Mouse (Mus musculus): Measurements from ENCODE around the gene Ppp1r12c. TPM values are rescaled to one million over a fixed set of nuclear protein-coding genes. Genes with fewer than 3 reads are reported as not detected.

The Ppp1r12c gene
- polyA plus RNA-seq, 1 experiment from 2014 or later = 33.0 TPM

DNA sequence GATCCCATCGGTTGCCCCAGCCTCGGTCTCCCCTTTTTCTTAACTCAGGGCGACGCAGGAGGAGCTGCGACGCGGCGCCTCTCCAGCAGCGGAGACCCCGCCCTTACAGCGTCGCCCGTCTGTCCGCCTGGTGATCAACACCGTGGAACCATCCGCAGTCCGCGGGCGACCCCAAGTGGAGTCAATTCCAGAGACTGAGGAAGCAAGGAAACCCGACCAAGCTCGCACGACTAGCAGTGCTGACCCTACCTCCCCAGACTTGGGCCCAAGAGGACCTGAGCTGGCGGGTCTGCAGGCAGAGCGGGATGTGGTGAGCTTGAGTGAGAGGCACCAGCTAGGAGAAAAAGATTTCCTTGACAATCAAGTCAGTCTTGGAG lies 30.3 kb downstream of the Ppp1r12c start:
- peaks cover 16% of the 10 kb centered on the region for H3K27me3 ChIP-seq (ENCODE audit: control insufficient read depth, insufficient read depth, low read length)
- H3K4me2 ChIP-seq (ENCODE audit: low read depth, low read length) = peak overlapping the region; percentile 57
- no peaks in the 10 kb centered on the region for H3K4me1 ChIP-seq (ENCODE audit: control insufficient read depth, insufficient read depth, low read length)
- no peaks in the 10 kb centered on the region for H3K9me3 ChIP-seq (replicated peaks; ENCODE audit: control insufficient read depth, low read length)
- no peak overlapping the region; the same call in 1 of the 2 replicates for H3K9ac ChIP-seq (replicated peaks; ENCODE audit: low read length)
- ATAC-seq (replicated peaks; ENCODE audit: insufficient number of reproducible peaks, low FRiP score, low TSS enrichment, low read depth) (peak; percentile 72), DNase-seq (ENCODE audit: low spot score) (peak; percentile 85)
- H3K27ac ChIP-seq (replicated peaks; ENCODE audit: low read depth, low read length) = no peak overlapping the region
- H3K36me3 ChIP-seq (replicated peaks; ENCODE audit: control insufficient read depth, insufficient read depth, low read depth, low read length) = no peaks in the 10 kb centered on the region
- H3K4me3 ChIP-seq (ENCODE audit: low read depth, low read length) = peak overlapping the region; percentile 21
- 1% methylated on average over 24 of the region's 24 CpGs for WGBS

DNA sequence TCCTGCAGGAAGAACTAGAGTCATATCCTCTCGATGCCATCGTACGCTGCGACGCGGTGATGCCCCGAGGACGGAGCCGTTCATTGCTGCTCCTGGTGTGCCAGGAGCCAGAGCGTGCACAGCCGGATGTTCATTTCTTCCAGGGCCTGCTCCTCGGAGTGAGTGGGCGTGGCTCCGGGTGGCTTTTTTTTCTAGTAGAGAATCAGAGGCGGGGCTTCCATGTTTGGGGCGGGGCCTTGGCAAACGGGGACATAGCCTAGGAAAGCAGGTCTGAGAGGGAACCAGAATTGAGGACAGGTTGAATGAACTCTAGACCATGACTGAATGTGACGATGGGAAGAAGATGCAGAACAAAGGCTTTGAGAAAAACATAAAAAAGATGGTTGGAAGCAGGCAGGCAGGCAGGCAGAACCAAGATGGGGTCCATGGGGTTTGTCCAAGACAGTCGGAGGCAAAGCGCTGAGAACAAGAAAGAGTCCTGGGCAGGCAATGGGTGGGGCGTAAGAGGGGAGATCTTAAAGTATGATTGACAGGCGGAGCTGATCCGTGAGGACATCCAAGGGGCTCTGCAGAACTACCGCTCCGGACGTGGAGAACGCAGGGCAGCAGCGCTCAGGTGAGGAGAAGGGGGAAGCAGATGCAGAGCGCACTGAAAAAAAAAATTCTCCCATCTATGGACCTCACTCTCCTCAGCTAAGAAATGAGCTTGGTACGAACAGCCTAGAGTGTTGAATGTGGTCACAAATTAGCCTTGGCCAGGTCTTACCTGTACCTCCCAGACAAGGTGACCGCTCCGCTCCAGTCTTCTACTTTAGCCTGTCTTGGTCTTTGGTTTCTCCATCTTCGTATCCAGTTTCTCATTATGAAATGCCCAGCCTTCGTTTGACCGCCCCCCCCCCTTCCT lies 31.0 kb downstream of the Ppp1r12c start:
- Histone ChIP-seq H3K4me1 (ENCODE audit: control insufficient read depth, insufficient read depth, low read length) (no peaks in the 10 kb centered on the region), H3K9me3 (replicated peaks; ENCODE audit: control insufficient read depth, low read length) (no peaks in the 10 kb centered on the region), H3K9ac (replicated peaks; ENCODE audit: low read length) (peak overlapping the region; percentile 39; the same call in 1 of the 2 replicates), H3K4me2 (ENCODE audit: low read depth, low read length) (peak overlapping the region; percentile 57), H3K27me3 (ENCODE audit: control insufficient read depth, insufficient read depth, low read length) (peaks cover 16% of the 10 kb centered on the region), H3K36me3 (replicated peaks; ENCODE audit: control insufficient read depth, insufficient read depth, low read depth, low read length) (no peaks in the 10 kb centered on the region), H3K27ac (replicated peaks; ENCODE audit: low read depth, low read length) (no peak overlapping the region), H3K4me3 (ENCODE audit: low read depth, low read length) (peak overlapping the region; percentile 21)
- DNase-seq (ENCODE audit: low spot score) (peak; percentile 75), ATAC-seq (replicated peaks; ENCODE audit: insufficient number of reproducible peaks, low FRiP score, low TSS enrichment, low read depth) (peak; percentile 31)
- WGBS = 4% methylated on average over 35 of the region's 35 CpGs

GRCm38 (mm10) chr7:4467801-4468200 lies 33.7 kb downstream of the Ppp1r12c start:
- DNase-seq (ENCODE audit: low spot score) (no peak), ATAC-seq (replicated peaks; ENCODE audit: insufficient number of reproducible peaks, low FRiP score, low TSS enrichment, low read depth) (no peak)
- Histone ChIP-seq H3K27me3 (ENCODE audit: control insufficient read depth, insufficient read depth, low read length) (peaks cover 10% of the 10 kb centered on the region), H3K9ac (replicated peaks; ENCODE audit: low read length) (no peak overlapping the region), H3K36me3 (replicated peaks; ENCODE audit: control insufficient read depth, insufficient read depth, low read depth, low read length) (no peaks in the 10 kb centered on the region), H3K4me2 (ENCODE audit: low read depth, low read length) (no peak overlapping the region), H3K4me3 (ENCODE audit: low read depth, low read length) (no peak overlapping the region), H3K4me1 (ENCODE audit: control insufficient read depth, insufficient read depth, low read length) (no peaks in the 10 kb centered on the region), H3K9me3 (replicated peaks; ENCODE audit: control insufficient read depth, low read length) (no peaks in the 10 kb centered on the region), H3K27ac (replicated peaks; ENCODE audit: low read depth, low read length) (no peak overlapping the region)
- WGBS = 71% methylated on average over 3 of the region's 3 CpGs

DNA sequence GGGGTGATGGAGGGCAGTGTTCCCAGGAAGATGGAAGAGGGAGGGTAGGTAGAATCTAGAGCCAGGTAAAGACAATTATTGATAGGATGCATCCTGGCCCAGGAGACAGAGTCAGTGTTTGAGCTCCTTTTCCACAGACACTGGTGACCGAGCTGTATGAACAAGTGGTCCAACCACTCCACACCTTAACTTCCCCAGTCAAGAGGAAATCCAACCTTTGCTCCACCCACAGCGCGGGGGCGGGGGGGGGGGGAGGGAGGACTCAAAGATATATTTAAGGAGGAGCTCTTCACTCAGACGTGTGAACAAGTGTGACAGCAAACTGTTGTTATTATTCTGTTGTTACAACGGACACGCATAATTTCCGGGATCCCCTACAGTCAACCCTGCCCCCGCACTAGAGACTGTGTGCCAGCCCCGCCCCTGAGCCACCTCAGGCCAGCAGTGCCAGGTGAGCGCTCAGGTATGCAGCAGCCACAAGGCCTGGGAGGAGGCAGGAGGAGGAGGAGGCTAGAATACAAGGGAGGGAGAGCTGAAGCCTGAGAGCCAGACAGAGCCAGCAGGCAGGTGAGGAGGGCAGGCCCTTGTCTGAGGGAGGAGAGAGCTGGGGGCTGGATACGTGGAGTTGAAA lies 37.2 kb downstream of the Ppp1r12c start:
- H3K4me2 ChIP-seq (ENCODE audit: low read depth, low read length) = no peak overlapping the region
- H3K27ac ChIP-seq (replicated peaks; ENCODE audit: low read depth, low read length) = no peak overlapping the region
- 10% methylated on average over 12 of the region's 12 CpGs for WGBS
- no peaks in the 10 kb centered on the region for H3K9me3 ChIP-seq (replicated peaks; ENCODE audit: control insufficient read depth, low read length)
- DNase-seq (ENCODE audit: low spot score) (no peak), ATAC-seq (replicated peaks; ENCODE audit: insufficient number of reproducible peaks, low FRiP score, low TSS enrichment, low read depth) (peak; percentile 35; the same call in 1 of the 2 replicates)
- no peaks in the 10 kb centered on the region for H3K36me3 ChIP-seq (replicated peaks; ENCODE audit: control insufficient read depth, insufficient read depth, low read depth, low read length)
- no peaks in the 10 kb centered on the region for H3K4me1 ChIP-seq (ENCODE audit: control insufficient read depth, insufficient read depth, low read length)
- no peak overlapping the region for H3K4me3 ChIP-seq (ENCODE audit: low read depth, low read length)
- H3K9ac ChIP-seq (replicated peaks; ENCODE audit: low read length) = 0 out of 2 replicates have a peak overlapping the region, but pooled peaks have one; percentile 4
- no peaks in the 10 kb centered on the region for H3K27me3 ChIP-seq (ENCODE audit: control insufficient read depth, insufficient read depth, low read length)

DNA sequence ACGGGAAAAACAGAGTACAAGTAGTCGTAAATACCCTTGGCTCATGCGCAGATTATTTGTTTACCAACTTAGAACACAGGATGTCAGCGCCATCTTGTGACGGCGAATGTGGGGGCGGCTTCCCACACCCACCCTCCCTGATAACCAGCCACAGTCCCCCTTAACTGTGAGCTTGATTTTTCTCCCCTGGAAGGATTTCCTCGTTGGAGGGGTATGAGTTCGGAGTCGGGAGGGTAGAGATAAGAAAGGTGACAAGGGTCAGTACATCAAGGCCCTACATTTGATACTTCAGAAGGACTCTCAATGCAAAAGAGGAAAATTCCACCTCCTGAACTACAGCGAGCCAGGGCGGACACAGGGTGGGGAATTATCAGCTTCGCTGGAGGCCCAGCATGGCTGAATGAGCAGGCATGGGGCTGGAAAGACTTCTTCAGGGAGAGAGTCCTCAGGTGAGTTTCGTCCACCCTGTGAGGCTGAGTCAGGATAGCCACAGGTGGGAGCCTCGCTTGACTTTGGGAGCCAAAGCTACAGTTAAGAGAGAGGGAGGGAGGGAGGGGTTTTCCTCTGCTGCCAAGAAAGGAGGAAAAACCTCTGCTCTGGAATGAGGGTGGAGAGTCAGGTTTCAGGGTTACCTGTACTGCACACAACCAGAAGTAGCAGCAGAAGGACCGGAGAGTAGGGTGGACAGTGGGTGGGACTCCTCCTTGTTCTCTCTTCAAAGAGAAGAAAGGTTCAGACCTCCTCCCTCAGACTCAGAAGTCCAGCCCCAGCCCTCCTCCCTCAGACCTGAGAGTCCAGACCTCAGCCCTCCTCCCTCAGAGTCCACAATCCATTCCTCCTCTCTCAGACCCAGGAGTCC lies 40.7 kb downstream of the Ppp1r12c start, which contains the start of gene Eps8l1:
Gene Eps8l1, plus strand, starts transcription at position 99 of the 859 bp plus-strand sequence.
- H3K4me1 ChIP-seq (ENCODE audit: control insufficient read depth, insufficient read depth, low read length) = no peaks in the 10 kb centered on the region
- H3K27me3 ChIP-seq (ENCODE audit: control insufficient read depth, insufficient read depth, low read length) = no peaks in the 10 kb centered on the region
- no peak within 1 kb of the TSS; the same call in 1 of the 2 replicates for H3K9ac ChIP-seq (replicated peaks; ENCODE audit: low read length)
- H3K36me3 ChIP-seq (replicated peaks; ENCODE audit: control insufficient read depth, insufficient read depth, low read depth, low read length) = no peaks in the 10 kb centered on the region
- H3K4me2 ChIP-seq (ENCODE audit: low read depth, low read length) = peak within 1 kb of the TSS; percentile 13
- peak; percentile 29; the same call in 1 of the 2 replicates for ATAC-seq (replicated peaks; ENCODE audit: insufficient number of reproducible peaks, low FRiP score, low TSS enrichment, low read depth)
- DNase-seq (ENCODE audit: low spot score) = no peak
- peak within 1 kb of the TSS; percentile 12; the same call in 1 of the 2 replicates for H3K4me3 ChIP-seq (ENCODE audit: low read depth, low read length)
- WGBS = 71% methylated on average over 13 of the region's 16 CpGs
- H3K27ac ChIP-seq (replicated peaks; ENCODE audit: low read depth, low read length) = no peak within 1 kb of the TSS
- H3K9me3 ChIP-seq (replicated peaks; ENCODE audit: control insufficient read depth, low read length) = no peaks in the 10 kb centered on the region

- Histone ChIP-seq H3K9me3 (replicated peaks; ENCODE audit: control insufficient read depth, low read length) (no peaks in the 10 kb centered on the region), H3K36me3 (replicated peaks; ENCODE audit: control insufficient read depth, insufficient read depth, low read depth, low read length) (no peaks in the 10 kb centered on the region), H3K4me2 (ENCODE audit: low read depth, low read length) (no peak overlapping the region), H3K27ac (replicated peaks; ENCODE audit: low read depth, low read length) (no peak overlapping the region), H3K4me3 (ENCODE audit: low read depth, low read length) (no peak overlapping the region), H3K9ac (replicated peaks; ENCODE audit: low read length) (no peak overlapping the region), H3K27me3 (ENCODE audit: control insufficient read depth, insufficient read depth, low read length) (no peaks in the 10 kb centered on the region), H3K4me1 (ENCODE audit: control insufficient read depth, insufficient read depth, low read length) (no peaks in the 10 kb centered on the region)
- ATAC-seq (replicated peaks; ENCODE audit: insufficient number of reproducible peaks, low FRiP score, low TSS enrichment, low read depth) (peak; percentile 44; the same call in 1 of the 2 replicates), DNase-seq (ENCODE audit: low spot score) (no peak)
- 17% methylated on average over 4 of the region's 4 CpGs for WGBS
These were observed 48.8 kb downstream of the Ppp1r12c start for GRCm38 (mm10) chr7:4452644-4453043.

DNA sequence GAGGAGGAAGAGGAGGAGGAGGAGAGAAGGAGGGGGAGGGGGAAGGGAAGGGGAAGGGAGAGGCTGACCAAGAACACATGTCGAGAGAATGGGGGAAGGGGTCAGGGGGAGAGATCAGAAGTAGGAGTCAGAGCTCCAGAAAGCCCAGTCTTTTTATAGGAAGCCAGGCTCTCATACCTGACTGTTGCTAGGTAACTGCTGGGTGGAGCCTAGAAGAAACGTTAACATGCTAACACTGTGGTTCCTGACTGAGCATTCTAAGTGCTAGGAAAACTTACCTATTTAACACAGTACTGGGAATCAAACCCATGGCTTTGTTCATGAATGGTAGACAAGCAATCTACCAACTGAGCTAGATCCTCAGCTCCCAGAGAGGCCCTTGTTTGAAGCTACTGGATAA lies 52.3 kb downstream of the Ppp1r12c start:
- H3K9ac ChIP-seq (replicated peaks; ENCODE audit: low read length) = no peak overlapping the region
- no peak overlapping the region for H3K27ac ChIP-seq (replicated peaks; ENCODE audit: low read depth, low read length)
- DNase-seq (ENCODE audit: low spot score) = no peak
- 15% methylated on average over 2 of the region's 2 CpGs for WGBS
- H3K36me3 ChIP-seq (replicated peaks; ENCODE audit: control insufficient read depth, insufficient read depth, low read depth, low read length) = no peaks in the 10 kb centered on the region
- H3K4me3 ChIP-seq (ENCODE audit: low read depth, low read length) = no peak overlapping the region
- no peak overlapping the region for H3K4me2 ChIP-seq (ENCODE audit: low read depth, low read length)
- H3K27me3 ChIP-seq (ENCODE audit: control insufficient read depth, insufficient read depth, low read length) = no peaks in the 10 kb centered on the region
- no peaks in the 10 kb centered on the region for H3K4me1 ChIP-seq (ENCODE audit: control insufficient read depth, insufficient read depth, low read length)
- no peak for ATAC-seq (replicated peaks; ENCODE audit: insufficient number of reproducible peaks, low FRiP score, low TSS enrichment, low read depth)
- no peaks in the 10 kb centered on the region for H3K9me3 ChIP-seq (replicated peaks; ENCODE audit: control insufficient read depth, low read length)
